Mouse (Mus musculus): ENCODE results near the gene As3mt.

As3mt gene

GRCm38 (mm10) chr19:46707296-46708151, at the start of gene As3mt:
TSS of gene As3mt (plus strand) at chr19:46707458.
- peak; percentile 68 to 78 for DNase-seq

- no peak for DNase-seq
Observed at GRCm38 (mm10) chr19:46658348-46658747, 48.9 kb upstream of the As3mt start.

GRCm38 (mm10) chr19:46658851-46659250, 48.4 kb upstream of the As3mt start:
- no peak for DNase-seq

- no peak for DNase-seq
Observed at GRCm38 (mm10) chr19:46661511-46661910, 45.7 kb upstream of the As3mt start.

- DNase-seq: no peak
Observed at GRCm38 (mm10) chr19:46662214-46662613, 45.0 kb upstream of the As3mt start.

GRCm38 (mm10) chr19:46662784-46663183, 44.5 kb upstream of the As3mt start:
- DNase-seq: no peak

GRCm38 (mm10) chr19:46665474-46665873, 41.8 kb upstream of the As3mt start:
- DNase-seq: no peak

- no peak for DNase-seq
Observed at GRCm38 (mm10) chr19:46667300-46667699, 40.0 kb upstream of the As3mt start.

- no peak for DNase-seq
Observed at GRCm38 (mm10) chr19:46668263-46668662, 39.0 kb upstream of the As3mt start.

- DNase-seq: no peak
Observed at GRCm38 (mm10) chr19:46669802-46670201, 37.5 kb upstream of the As3mt start.

- DNase-seq: peak; percentile 52 to 56
Observed at GRCm38 (mm10) chr19:46670691-46671090, 36.6 kb upstream of the As3mt start.

GRCm38 (mm10) chr19:46672766-46673418, 34.4 kb upstream of the As3mt start, which contains the start of gene Cyp17a1:
TSS of gene Cyp17a1 (minus strand) at chr19:46673172.
- DNase-seq: no peak

GRCm38 (mm10) chr19:46675641-46676040, 31.6 kb upstream of the As3mt start:
- DNase-seq: no peak

GRCm38 (mm10) chr19:46679720-46680383, 27.4 kb upstream of the As3mt start:
- DNase-seq: no peak

GRCm38 (mm10) chr19:46689460-46690372, 17.5 kb upstream of the As3mt start, which contains the start of gene Borcs7:
TSS of gene Borcs7 (plus strand) at chr19:46689906.
- DNase-seq: peak; percentile 85 to 86

GRCm38 (mm10) chr19:46690387-46690786, 16.9 kb upstream of the As3mt start:
- no peak for DNase-seq

GRCm38 (mm10) chr19:46691078-46691477, 16.2 kb upstream of the As3mt start:
- no peak for DNase-seq

- DNase-seq: no peak
Observed at GRCm38 (mm10) chr19:46693146-46693545, 14.1 kb upstream of the As3mt start.

- no peak for DNase-seq
Observed at GRCm38 (mm10) chr19:46696482-46696881, 10.8 kb upstream of the As3mt start.

GRCm38 (mm10) chr19:46696943-46697342, 10.3 kb upstream of the As3mt start:
- no peak for DNase-seq

GRCm38 (mm10) chr19:46697840-46698517, 9.3 kb upstream of the As3mt start:
- DNase-seq: no peak

- DNase-seq: no peak
Observed at GRCm38 (mm10) chr19:46699011-46699481, 8.2 kb upstream of the As3mt start.
